Mouse (Mus musculus) large intestine, adult 2 months (tissue): ENCODE measurements at regions not wholly inside any gene's neighbourhood (a gene's known extent, or its start where the extent isn't known, plus 50 kb on each side); places are given as distances from the start of the nearest gene placed in this dataset.

Experiments used
- DNase-seq: peaks from one replicate; pipeline ENCODE4 v3.0.0-alpha.2; 2012; ENCODE audit warnings: low read depth, low spot score
- WGBS: fragments of 180-500 bp; shearing (Covaris S2); methylation state at CpG from one replicate; pipeline ENCODE4 v1.1.7; 2018; 5-methylcytosine and 5-hydroxymethylcytosine counted together

GRCm38 (mm10) chr10:91734691-91735090, 553.6 kb upstream of the Tmpo start:
- no peak for DNase-seq
- WGBS = 71% methylated on average over 8 of the region's 8 CpGs

- DNase-seq = no peak
- WGBS = 31% methylated on average over 9 of the region's 9 CpGs
These were observed 551.0 kb upstream of the Tmpo start for GRCm38 (mm10) chr10:91732007-91732589.

- WGBS = 90% methylated on average over 6 of the region's 6 CpGs
- no peak for DNase-seq
These were observed 548.9 kb upstream of the Tmpo start for GRCm38 (mm10) chr10:91730062-91730461.

- no peak for DNase-seq
- WGBS = 77% methylated on average over 9 of the region's 9 CpGs
These were observed 538.7 kb upstream of the Tmpo start for GRCm38 (mm10) chr10:91719561-91720371.

GRCm38 (mm10) chr10:91716604-91717003, 535.5 kb upstream of the Tmpo start:
- DNase-seq = no peak
- 89% methylated on average over 7 of the region's 7 CpGs for WGBS

GRCm38 (mm10) chr10:91714648-91715047, 533.5 kb upstream of the Tmpo start:
- 69% methylated on average over 3 of the region's 3 CpGs for WGBS
- DNase-seq = no peak

- DNase-seq = no peak
- WGBS = 25% methylated on average over 7 of the region's 7 CpGs
These were observed 532.4 kb upstream of the Tmpo start for GRCm38 (mm10) chr10:91713529-91713928.

- no peak for DNase-seq
- 94% methylated on average over 3 of the region's 3 CpGs for WGBS
These were observed 525.7 kb upstream of the Tmpo start for GRCm38 (mm10) chr10:91706816-91707215.

GRCm38 (mm10) chr10:91704751-91705150, 523.6 kb upstream of the Tmpo start:
- no peak for DNase-seq

GRCm38 (mm10) chr10:91701822-91702221, 520.7 kb upstream of the Tmpo start:
- no peak for DNase-seq
- WGBS = 68% methylated on average over 3 of the region's 3 CpGs

More at GRCm38 (mm10) chr10:91704751-91705150, 523.6 kb upstream of the Tmpo start:
- WGBS = 60% methylated on average over 3 of the region's 3 CpGs

- 59% methylated on average over 8 of the region's 8 CpGs for whole genome bisulfite sequencing
- no peak for DNase-seq
These were observed 505.0 kb upstream of the Tmpo start for GRCm38 (mm10) chr10:91686082-91686618.

- no peak for DNase-seq
- WGBS = 40% methylated on average over 8 of the region's 8 CpGs
These were observed 504.3 kb upstream of the Tmpo start for GRCm38 (mm10) chr10:91685164-91686027.

- DNase-seq = no peak
These were observed 498.5 kb upstream of the Tmpo start for GRCm38 (mm10) chr10:91679641-91680040.

GRCm38 (mm10) chr10:91637911-91638310, 456.8 kb upstream of the Tmpo start:
- no peak for DNase-seq

- no peak for DNase-seq
- WGBS = 40% methylated on average over 6 of the region's 6 CpGs
These were observed 447.6 kb upstream of the Tmpo start for GRCm38 (mm10) chr10:91628672-91629071.

GRCm38 (mm10) chr10:91622281-91622680, 441.2 kb upstream of the Tmpo start:
- WGBS = 84% methylated on average over 2 of the region's 2 CpGs
- DNase-seq = no peak

GRCm38 (mm10) chr10:91613794-91614479, 432.8 kb upstream of the Tmpo start:
- no peak for DNase-seq
- WGBS = 50% methylated on average over 8 of the region's 8 CpGs

GRCm38 (mm10) chr10:91612052-91612451, 430.9 kb upstream of the Tmpo start:
- DNase-seq = no peak
- WGBS = 87% methylated on average over 4 of the region's 4 CpGs

- DNase-seq = no peak
- 51% methylated on average over 3 of the region's 3 CpGs for WGBS
These were observed 413.8 kb upstream of the Tmpo start for GRCm38 (mm10) chr10:91594891-91595290.

- 69% methylated on average over 2 of the region's 2 CpGs for WGBS
- DNase-seq = no peak
These were observed 412.3 kb upstream of the Tmpo start for GRCm38 (mm10) chr10:91593378-91593777.
